Mouse (Mus musculus): Measurements from ENCODE around the gene Mucl3. TPM values are rescaled to one million over a fixed set of nuclear protein-coding genes. Genes with fewer than 3 reads are reported as not detected.

The Mucl3 gene
- polyA plus RNA-seq, 1 experiment from 2014 or later = 0.13 TPM

GRCm38 (mm10) chr17:35669731-35670130 is 26.2 kb upstream of the Mucl3 start:
- no peak overlapping the region for H3K27ac ChIP-seq
- H3K4me1 ChIP-seq = peaks cover 23% of the 10 kb centered on the region
- peaks cover 34% of the 10 kb centered on the region for H3K36me3 ChIP-seq
- no peak for ATAC-seq (ENCODE audit: insufficient number of reproducible peaks, insufficient read depth, low FRiP score, low TSS enrichment, low read depth)
- H3K9ac ChIP-seq = no peak overlapping the region
- H3K27me3 ChIP-seq = no peaks in the 10 kb centered on the region
- H3K9me3 ChIP-seq = no peaks in the 10 kb centered on the region
- 93% methylated on average over 9 of the region's 9 CpGs for WGBS
- no peak overlapping the region for H3K4me2 ChIP-seq
- H3K4me3 ChIP-seq = no peak overlapping the region

- no peaks in the 10 kb centered on the region for H3K9me3 ChIP-seq
- peak within 1 kb of the TSS; percentile 86 for H3K9ac ChIP-seq
- under 1% methylated on average over 61 of the region's 61 CpGs for WGBS
- H3K4me2 ChIP-seq = peak within 1 kb of the TSS; percentile 84
- H3K36me3 ChIP-seq = peaks cover 54% of the 10 kb centered on the region
- H3K4me3 ChIP-seq = peak within 1 kb of the TSS; percentile 74
- ATAC-seq (ENCODE audit: insufficient number of reproducible peaks, insufficient read depth, low FRiP score, low TSS enrichment, low read depth) = peak; percentile 81
- H3K4me1 ChIP-seq = peaks cover 16% of the 10 kb centered on the region
- peak within 1 kb of the TSS; percentile 85 for H3K27ac ChIP-seq
- no peaks in the 10 kb centered on the region for H3K27me3 ChIP-seq
Measured at GRCm38 (mm10) chr17:35667334-35668065, 24.0 kb upstream of the Mucl3 start, which contains the start of gene Vars2. TSS of gene Vars2 (minus strand) at chr17:35667592.

GRCm38 (mm10) chr17:35666851-35667256 is 23.4 kb upstream of the Mucl3 start:
- no peaks in the 10 kb centered on the region for H3K27me3 ChIP-seq
- peak overlapping the region; percentile 84 for H3K4me2 ChIP-seq
- WGBS = 6% methylated on average over 13 of the region's 13 CpGs
- peak overlapping the region; percentile 85 for H3K27ac ChIP-seq
- H3K4me3 ChIP-seq = peak overlapping the region; percentile 74
- peaks cover 14% of the 10 kb centered on the region for H3K4me1 ChIP-seq
- H3K9me3 ChIP-seq = no peaks in the 10 kb centered on the region
- peak; percentile 33 for ATAC-seq (ENCODE audit: insufficient number of reproducible peaks, insufficient read depth, low FRiP score, low TSS enrichment, low read depth)
- H3K36me3 ChIP-seq = peaks cover 55% of the 10 kb centered on the region
- H3K9ac ChIP-seq = peak overlapping the region; percentile 86

GRCm38 (mm10) chr17:35665957-35666515 is 22.5 kb upstream of the Mucl3 start:
- WGBS = 80% methylated on average over 17 of the region's 17 CpGs
- ATAC-seq (ENCODE audit: insufficient number of reproducible peaks, insufficient read depth, low FRiP score, low TSS enrichment, low read depth) = no peak
- peak overlapping the region; percentile 74; the same call in 1 of the 2 replicates for H3K4me3 ChIP-seq
- H3K4me2 ChIP-seq = peak overlapping the region; percentile 84
- H3K36me3 ChIP-seq = peaks cover 58% of the 10 kb centered on the region
- H3K27ac ChIP-seq = no peak overlapping the region
- H3K4me1 ChIP-seq = peaks cover 14% of the 10 kb centered on the region
- H3K9me3 ChIP-seq = no peaks in the 10 kb centered on the region
- 0 out of 2 replicates have a peak overlapping the region, but pooled peaks have one; percentile 41 for H3K9ac ChIP-seq
- H3K27me3 ChIP-seq = no peaks in the 10 kb centered on the region

- Histone ChIP-seq H3K4me1 (no peaks in the 10 kb centered on the region), H3K4me3 (no peak overlapping the region), H3K36me3 (peaks cover 38% of the 10 kb centered on the region), H3K27me3 (no peaks in the 10 kb centered on the region), H3K27ac (no peak overlapping the region), H3K9me3 (no peaks in the 10 kb centered on the region), H3K9ac (no peak overlapping the region), H3K4me2 (no peak overlapping the region)
- WGBS = 60% methylated on average over 2 of the region's 2 CpGs
- ATAC-seq (ENCODE audit: insufficient number of reproducible peaks, insufficient read depth, low FRiP score, low TSS enrichment, low read depth) = no peak
Measured at GRCm38 (mm10) chr17:35653086-35653485, 9.6 kb upstream of the Mucl3 start.

GRCm38 (mm10) chr17:35649429-35649828 is 5.9 kb upstream of the Mucl3 start:
- Histone ChIP-seq H3K36me3 (peaks cover 1% of the 10 kb centered on the region; the same call in 1 of the 2 replicates), H3K27ac (no peak overlapping the region), H3K4me2 (no peak overlapping the region), H3K4me3 (no peak overlapping the region), H3K9ac (no peak overlapping the region), H3K27me3 (no peaks in the 10 kb centered on the region; the same call in none of the 2 replicates), H3K9me3 (no peaks in the 10 kb centered on the region), H3K4me1 (no peaks in the 10 kb centered on the region)
- 63% methylated on average over 2 of the region's 2 CpGs for WGBS
- ATAC-seq (ENCODE audit: insufficient number of reproducible peaks, insufficient read depth, low FRiP score, low TSS enrichment, low read depth) = no peak

GRCm38 (mm10) chr17:35639352-35639751 is 4.1 kb downstream of the Mucl3 start:
- Histone ChIP-seq H3K27me3 (peaks cover 7% of the 10 kb centered on the region), H3K4me2 (peak overlapping the region; percentile 50)
- ATAC-seq (ENCODE audit: insufficient number of reproducible peaks, insufficient read depth, low FRiP score, low TSS enrichment, low read depth) = no peak

GRCm38 (mm10) chr17:35638475-35639190 is 4.9 kb downstream of the Mucl3 start:
- no peaks in the 10 kb centered on the region for H3K9me3 ChIP-seq
- ATAC-seq (ENCODE audit: insufficient number of reproducible peaks, insufficient read depth, low FRiP score, low TSS enrichment, low read depth) = peak; percentile 87; the same call in 1 of the 2 replicates
- peaks cover 11% of the 10 kb centered on the region; the same call in 1 of the 2 replicates for H3K4me1 ChIP-seq
- H3K27ac ChIP-seq = 0 out of 2 replicates have a peak overlapping the region, but pooled peaks have one; percentile 44
- 22% methylated on average over 14 of the region's 14 CpGs for WGBS
- H3K4me2 ChIP-seq = peak overlapping the region; percentile 50
- no peaks in the 10 kb centered on the region for H3K36me3 ChIP-seq
- no peak overlapping the region for H3K9ac ChIP-seq
- H3K4me3 ChIP-seq = no peak overlapping the region
- H3K27me3 ChIP-seq = peaks cover under 1% of the 10 kb centered on the region

More at GRCm38 (mm10) chr17:35639352-35639751, 4.1 kb downstream of the Mucl3 start:
- WGBS = 84% methylated on average over 6 of the region's 6 CpGs
- no peak overlapping the region for H3K4me3 ChIP-seq
- H3K27ac ChIP-seq = 0 out of 2 replicates have a peak overlapping the region, but pooled peaks have one; percentile 16
- no peak overlapping the region for H3K9ac ChIP-seq
- no peaks in the 10 kb centered on the region for H3K9me3 ChIP-seq
- no peaks in the 10 kb centered on the region for H3K36me3 ChIP-seq
- peaks cover 11% of the 10 kb centered on the region; the same call in 1 of the 2 replicates for H3K4me1 ChIP-seq

GRCm38 (mm10) chr17:35636363-35636762 is 7.1 kb downstream of the Mucl3 start:
- no peak overlapping the region for H3K27ac ChIP-seq
- WGBS = 38% methylated on average over 5 of the region's 5 CpGs
- no peak overlapping the region for H3K4me3 ChIP-seq
- no peaks in the 10 kb centered on the region for H3K9me3 ChIP-seq
- ATAC-seq (ENCODE audit: insufficient number of reproducible peaks, insufficient read depth, low FRiP score, low TSS enrichment, low read depth) = no peak
- no peaks in the 10 kb centered on the region; the same call in 1 of the 2 replicates for H3K27me3 ChIP-seq
- H3K4me1 ChIP-seq = peaks cover 11% of the 10 kb centered on the region; the same call in 1 of the 2 replicates
- no peak overlapping the region for H3K9ac ChIP-seq
- no peaks in the 10 kb centered on the region for H3K36me3 ChIP-seq
- peak overlapping the region; percentile 62 for H3K4me2 ChIP-seq

GRCm38 (mm10) chr17:35635699-35636111 is 7.8 kb downstream of the Mucl3 start:
- H3K4me1 ChIP-seq = peaks cover 11% of the 10 kb centered on the region; the same call in 1 of the 2 replicates
- H3K36me3 ChIP-seq = no peaks in the 10 kb centered on the region
- H3K27me3 ChIP-seq = no peaks in the 10 kb centered on the region; the same call in 1 of the 2 replicates
- WGBS = 2% methylated on average over 15 of the region's 15 CpGs
- H3K4me2 ChIP-seq = peak overlapping the region; percentile 62
- H3K9ac ChIP-seq = peak overlapping the region; percentile 60
- H3K9me3 ChIP-seq = no peaks in the 10 kb centered on the region
- ATAC-seq (ENCODE audit: insufficient number of reproducible peaks, insufficient read depth, low FRiP score, low TSS enrichment, low read depth) = peak; percentile 4; the same call in 1 of the 2 replicates
- H3K4me3 ChIP-seq = peak overlapping the region; percentile 43
- 0 out of 2 replicates have a peak overlapping the region, but pooled peaks have one; percentile 19 for H3K27ac ChIP-seq

- H3K27ac ChIP-seq = no peak overlapping the region
- peaks cover 11% of the 10 kb centered on the region; the same call in 1 of the 2 replicates for H3K4me1 ChIP-seq
- H3K4me2 ChIP-seq = no peak overlapping the region; the same call in 1 of the 2 replicates
- 88% methylated on average over 3 of the region's 3 CpGs for WGBS
- no peak for ATAC-seq (ENCODE audit: insufficient number of reproducible peaks, insufficient read depth, low FRiP score, low TSS enrichment, low read depth)
- no peak overlapping the region for H3K9ac ChIP-seq
- no peak overlapping the region for H3K4me3 ChIP-seq
- no peaks in the 10 kb centered on the region; the same call in 1 of the 2 replicates for H3K27me3 ChIP-seq
- no peaks in the 10 kb centered on the region for H3K9me3 ChIP-seq
- H3K36me3 ChIP-seq = no peaks in the 10 kb centered on the region
Measured at GRCm38 (mm10) chr17:35635202-35635601, 8.3 kb downstream of the Mucl3 start.
